Mouse (Mus musculus): Measurements from ENCODE around the gene 1700123O20Rik. TPM values are rescaled to one million over a fixed set of nuclear protein-coding genes. Genes with fewer than 3 reads are reported as not detected.
A peak's percentile ranks its signal among the peaks of the same experiment; 100 is the strongest.

1700123O20Rik gene
- polyA plus RNA-seq, 1 experiment from 2014 or later, result 90.2 TPM

DNA sequence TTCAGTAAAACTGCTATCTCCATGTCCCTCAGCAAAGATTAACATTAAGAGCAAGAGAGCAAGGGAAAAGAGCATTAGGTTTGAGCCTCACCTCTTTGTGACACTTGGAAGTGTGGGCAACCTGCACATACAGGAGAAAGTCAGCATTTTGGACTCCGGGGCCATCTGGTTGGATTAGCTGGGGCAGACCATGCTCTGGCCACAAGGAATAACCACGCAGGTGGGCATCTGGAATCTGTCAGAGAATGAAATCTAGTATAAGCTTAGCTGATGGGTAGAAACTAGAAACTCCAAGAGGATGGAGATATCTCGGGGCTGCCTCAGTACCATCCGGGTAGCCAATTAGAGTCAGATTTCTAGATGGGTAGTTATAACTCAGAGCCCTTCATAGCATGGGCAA lies 10.7 kb downstream of the 1700123O20Rik start:
- Histone ChIP-seq H3K4me1 (ENCODE audit: control insufficient read depth, insufficient read depth, low read length) (peaks cover 6% of the 10 kb centered on the region; the same call in 1 of the 2 replicates), H3K27me3 (replicated peaks; ENCODE audit: control insufficient read depth, insufficient read depth, low read length) (no peaks in the 10 kb centered on the region)
- 71% methylated on average over 4 of the region's 4 CpGs for WGBS

DNA sequence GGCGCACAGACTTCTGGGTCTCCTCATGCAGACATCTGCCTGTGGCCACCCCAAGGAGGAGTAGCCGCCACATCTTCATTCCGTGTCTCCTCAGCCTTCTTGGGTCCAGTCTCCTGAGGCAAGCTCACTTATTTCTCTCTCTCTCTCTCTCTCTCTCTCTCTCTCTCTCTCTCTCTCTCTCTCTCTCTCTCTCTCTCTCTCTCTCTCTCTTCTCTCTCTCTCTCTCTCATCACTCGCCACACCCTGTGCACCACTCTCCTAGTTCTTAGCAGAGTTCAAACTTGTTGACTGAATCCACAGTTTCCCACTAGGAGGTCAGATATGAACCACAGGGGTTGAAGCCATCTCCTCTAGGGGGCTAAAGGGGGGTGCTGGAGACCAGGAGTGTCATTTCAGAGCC lies 12.7 kb downstream of the 1700123O20Rik start, which contains the start of gene Gm29776:
Gene Gm29776 (minus strand): TSS at position 101 of the 400 bp plus-strand sequence.
- ATAC-seq, result no peak
- Histone ChIP-seq H3K36me3 (ENCODE audit: control insufficient read depth, insufficient read depth, low read length) (no peaks in the 10 kb centered on the region), H3K27ac (ENCODE audit: low read length) (no peak within 1 kb of the TSS), H3K4me1 (ENCODE audit: control insufficient read depth, insufficient read depth, low read length) (peaks cover 6% of the 10 kb centered on the region; the same call in 1 of the 2 replicates), H3K4me2 (ENCODE audit: low read depth, low read length) (no peak within 1 kb of the TSS), H3K9ac (ENCODE audit: low read depth, low read length) (no peak within 1 kb of the TSS), H3K27me3 (replicated peaks; ENCODE audit: control insufficient read depth, insufficient read depth, low read length) (no peaks in the 10 kb centered on the region), H3K9me3 (ENCODE audit: control insufficient read depth, low read length) (no peaks in the 10 kb centered on the region), H3K4me3 (ENCODE audit: low read length) (no peak within 1 kb of the TSS)
- WGBS, result 79% methylated on average over 4 of the region's 4 CpGs

More for the DNA sequence above, 10.7 kb downstream of the 1700123O20Rik start:
- H3K4me2 ChIP-seq (ENCODE audit: low read depth, low read length), result no peak overlapping the region
- no peak for ATAC-seq
- H3K36me3 ChIP-seq (ENCODE audit: control insufficient read depth, insufficient read depth, low read length), result 0 out of 2 replicates have a peak, but pooled peaks cover 2% of the 10 kb centered on the region
- H3K4me3 ChIP-seq (ENCODE audit: low read length), result no peak overlapping the region
- H3K9ac ChIP-seq (ENCODE audit: low read depth, low read length), result no peak overlapping the region
- no peaks in the 10 kb centered on the region for H3K9me3 ChIP-seq (ENCODE audit: control insufficient read depth, low read length)
- H3K27ac ChIP-seq (ENCODE audit: low read length), result no peak overlapping the region

DNA sequence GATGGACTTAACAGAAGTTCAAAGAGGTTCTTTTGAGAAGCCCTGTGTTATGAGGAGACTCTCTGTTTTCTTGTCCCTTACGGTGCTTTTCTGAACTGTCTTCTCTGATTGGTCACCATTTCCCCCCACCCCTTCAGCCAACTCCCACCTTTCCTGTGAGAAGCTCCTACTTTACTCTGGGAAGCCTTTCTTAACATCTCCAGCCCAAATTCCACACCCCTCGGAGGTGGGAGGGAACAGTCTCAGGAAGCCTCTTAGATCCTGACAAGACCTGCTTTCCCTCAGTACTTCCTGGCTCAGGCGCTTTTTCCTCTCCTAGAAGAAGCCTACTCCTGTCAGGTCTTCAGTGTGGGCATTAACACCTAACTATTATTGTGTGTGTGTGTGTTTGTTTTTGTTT lies 13.6 kb downstream of the 1700123O20Rik start:
- H3K27me3 ChIP-seq (replicated peaks; ENCODE audit: control insufficient read depth, insufficient read depth, low read length), result no peaks in the 10 kb centered on the region
- H3K36me3 ChIP-seq (ENCODE audit: control insufficient read depth, insufficient read depth, low read length), result no peaks in the 10 kb centered on the region
- no peak overlapping the region for H3K4me2 ChIP-seq (ENCODE audit: low read depth, low read length)
- H3K4me3 ChIP-seq (ENCODE audit: low read length), result no peak overlapping the region
- H3K9me3 ChIP-seq (ENCODE audit: control insufficient read depth, low read length), result no peaks in the 10 kb centered on the region
- 39% methylated on average over 3 of the region's 3 CpGs for whole genome bisulfite sequencing
- H3K4me1 ChIP-seq (ENCODE audit: control insufficient read depth, insufficient read depth, low read length), result peaks cover 6% of the 10 kb centered on the region; the same call in 1 of the 2 replicates
- H3K9ac ChIP-seq (ENCODE audit: low read depth, low read length), result no peak overlapping the region
- no peak for ATAC-seq
- H3K27ac ChIP-seq (ENCODE audit: low read length), result no peak overlapping the region

DNA sequence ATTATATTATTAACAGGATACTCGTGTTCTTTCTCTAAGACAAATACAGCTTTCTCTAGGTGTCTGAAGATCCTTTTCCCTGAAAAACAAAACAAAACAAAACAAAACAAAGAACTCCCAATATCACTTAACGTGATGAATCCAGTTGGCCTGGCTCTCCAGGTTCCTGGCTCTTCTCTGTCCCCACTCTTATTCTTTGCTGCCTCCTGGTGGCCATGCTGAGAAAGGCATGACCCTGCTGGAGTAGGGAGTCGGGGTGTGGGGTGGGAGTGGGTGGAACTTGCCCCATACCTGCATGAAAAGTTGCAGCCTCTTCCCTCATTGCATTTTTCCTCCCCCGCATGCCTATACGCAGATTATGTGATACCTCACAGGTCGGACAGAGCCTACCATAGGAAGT lies 15.3 kb downstream of the 1700123O20Rik start:
- H3K4me3 ChIP-seq (ENCODE audit: low read length), result no peak overlapping the region
- no peaks in the 10 kb centered on the region for H3K36me3 ChIP-seq (ENCODE audit: control insufficient read depth, insufficient read depth, low read length)
- H3K9ac ChIP-seq (ENCODE audit: low read depth, low read length), result no peak overlapping the region
- 4% methylated on average over 6 of the region's 6 CpGs for WGBS
- H3K9me3 ChIP-seq (ENCODE audit: control insufficient read depth, low read length), result no peaks in the 10 kb centered on the region
- H3K27me3 ChIP-seq (replicated peaks; ENCODE audit: control insufficient read depth, insufficient read depth, low read length), result no peaks in the 10 kb centered on the region; the same call in 1 of the 2 replicates
- no peak overlapping the region for H3K27ac ChIP-seq (ENCODE audit: low read length)
- ATAC-seq, result peak; percentile 60; the same call in 1 of the 2 replicates
- H3K4me2 ChIP-seq (ENCODE audit: low read depth, low read length), result 0 out of 2 replicates have a peak overlapping the region, but pooled peaks have one; percentile 25
- H3K4me1 ChIP-seq (ENCODE audit: control insufficient read depth, insufficient read depth, low read length), result peaks cover 7% of the 10 kb centered on the region; the same call in 1 of the 2 replicates

DNA sequence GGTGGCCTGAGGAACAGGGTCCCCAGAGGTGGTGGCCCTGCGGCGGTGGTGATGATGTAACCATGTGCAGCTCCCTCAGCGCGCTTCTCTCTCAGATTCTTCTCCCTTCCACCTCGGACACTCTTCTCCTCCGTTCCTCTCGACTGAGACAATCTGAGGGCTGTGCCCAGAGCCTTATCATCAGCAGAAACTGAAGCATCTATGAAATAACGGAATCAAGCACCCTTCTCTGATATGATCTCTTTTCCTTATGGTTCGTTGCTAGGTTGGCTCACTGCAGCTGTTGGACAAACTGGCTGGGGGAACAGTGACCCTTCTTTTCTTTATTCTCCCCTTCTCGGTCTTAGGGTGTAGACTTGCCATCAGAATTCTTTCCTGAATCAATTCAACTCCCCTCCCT lies 17.2 kb downstream of the 1700123O20Rik start:
- Histone ChIP-seq H3K36me3 (ENCODE audit: control insufficient read depth, insufficient read depth, low read length) (no peaks in the 10 kb centered on the region), H3K9ac (ENCODE audit: low read depth, low read length) (no peak overlapping the region), H3K27ac (ENCODE audit: low read length) (no peak overlapping the region), H3K4me1 (ENCODE audit: control insufficient read depth, insufficient read depth, low read length) (peaks cover 7% of the 10 kb centered on the region; the same call in 1 of the 2 replicates), H3K4me2 (ENCODE audit: low read depth, low read length) (no peak overlapping the region), H3K27me3 (replicated peaks; ENCODE audit: control insufficient read depth, insufficient read depth, low read length) (no peaks in the 10 kb centered on the region; the same call in 1 of the 2 replicates), H3K4me3 (ENCODE audit: low read length) (no peak overlapping the region), H3K9me3 (ENCODE audit: control insufficient read depth, low read length) (no peaks in the 10 kb centered on the region)
- no peak for ATAC-seq
- 66% methylated on average over 10 of the region's 10 CpGs for WGBS

DNA sequence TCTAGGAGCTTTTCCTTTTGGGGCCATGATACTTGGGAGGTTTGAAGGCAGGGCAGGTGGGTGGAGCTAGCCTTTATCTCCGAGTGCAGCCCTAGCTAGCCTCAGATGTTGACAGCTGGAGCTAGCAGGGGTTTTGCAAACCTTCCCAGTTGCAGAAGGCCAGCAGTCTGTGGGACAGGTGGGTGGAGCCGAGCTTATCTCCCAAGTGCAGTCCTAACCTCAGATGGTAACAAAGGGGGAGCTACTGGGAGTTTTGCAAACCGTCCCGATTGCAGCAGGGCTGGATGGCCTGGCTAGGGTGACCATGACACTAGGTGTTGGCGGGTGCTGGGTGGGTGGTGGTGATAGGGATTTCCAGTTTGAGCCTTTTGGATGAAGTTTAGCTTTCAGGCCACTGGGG lies 19.8 kb downstream of the 1700123O20Rik start:
- Histone ChIP-seq H3K4me1 (ENCODE audit: control insufficient read depth, insufficient read depth, low read length) (peaks cover 7% of the 10 kb centered on the region; the same call in 1 of the 2 replicates), H3K9ac (ENCODE audit: low read depth, low read length) (no peak overlapping the region), H3K4me3 (ENCODE audit: low read length) (no peak overlapping the region), H3K4me2 (ENCODE audit: low read depth, low read length) (no peak overlapping the region), H3K27me3 (replicated peaks; ENCODE audit: control insufficient read depth, insufficient read depth, low read length) (no peaks in the 10 kb centered on the region; the same call in 1 of the 2 replicates), H3K9me3 (ENCODE audit: control insufficient read depth, low read length) (no peaks in the 10 kb centered on the region), H3K36me3 (ENCODE audit: control insufficient read depth, insufficient read depth, low read length) (no peaks in the 10 kb centered on the region), H3K27ac (ENCODE audit: low read length) (no peak overlapping the region)
- peak; percentile 52 for ATAC-seq
- 35% methylated on average over 5 of the region's 5 CpGs for WGBS

DNA sequence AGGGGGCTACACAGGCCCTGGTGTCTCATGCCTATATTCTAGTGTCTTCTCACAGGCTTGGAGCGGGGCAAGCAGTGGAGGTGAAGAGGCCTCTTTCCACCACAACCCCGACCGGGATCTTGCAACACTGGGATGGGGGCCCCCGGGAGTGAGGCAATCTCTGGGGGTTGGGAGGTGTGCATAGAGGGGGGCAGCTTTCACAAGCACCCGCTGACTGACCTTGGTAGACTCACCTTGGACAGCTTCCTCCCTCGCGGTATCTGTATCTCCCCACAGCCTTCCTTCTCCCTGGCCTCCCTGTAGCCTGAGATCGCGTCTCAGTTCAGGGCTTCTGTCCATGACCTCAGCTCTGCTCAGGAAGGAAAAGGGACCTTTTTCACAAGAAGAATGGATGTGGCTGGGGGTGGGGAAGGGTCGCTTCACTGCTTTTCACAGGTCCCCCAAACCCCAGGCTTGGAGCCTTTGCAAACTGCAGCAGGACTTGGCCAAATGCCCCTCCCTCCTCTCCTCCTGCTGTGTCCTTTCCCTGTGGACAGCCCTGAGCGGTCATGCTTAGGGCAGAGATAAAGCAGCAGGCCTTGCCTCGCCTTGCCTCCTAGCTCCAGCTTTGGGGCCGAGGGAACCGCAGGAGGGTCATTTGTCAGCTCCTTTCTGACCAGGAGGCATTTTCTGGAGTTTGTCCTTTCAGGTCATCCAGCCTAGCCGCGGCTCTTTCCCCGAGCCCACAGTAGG lies 20.7 kb downstream of the 1700123O20Rik start:
- ATAC-seq, result peak; percentile 51
- peaks cover 7% of the 10 kb centered on the region; the same call in 1 of the 2 replicates for H3K4me1 ChIP-seq (ENCODE audit: control insufficient read depth, insufficient read depth, low read length)
- H3K9me3 ChIP-seq (ENCODE audit: control insufficient read depth, low read length), result no peaks in the 10 kb centered on the region
- WGBS, result 52% methylated on average over 17 of the region's 17 CpGs
- H3K27me3 ChIP-seq (replicated peaks; ENCODE audit: control insufficient read depth, insufficient read depth, low read length), result no peaks in the 10 kb centered on the region; the same call in 1 of the 2 replicates
- peak overlapping the region; percentile 44; the same call in 1 of the 2 replicates for H3K9ac ChIP-seq (ENCODE audit: low read depth, low read length)
- no peak overlapping the region for H3K4me3 ChIP-seq (ENCODE audit: low read length)
- H3K4me2 ChIP-seq (ENCODE audit: low read depth, low read length), result no peak overlapping the region
- H3K27ac ChIP-seq (ENCODE audit: low read length), result no peak overlapping the region
- H3K36me3 ChIP-seq (ENCODE audit: control insufficient read depth, insufficient read depth, low read length), result no peaks in the 10 kb centered on the region

DNA sequence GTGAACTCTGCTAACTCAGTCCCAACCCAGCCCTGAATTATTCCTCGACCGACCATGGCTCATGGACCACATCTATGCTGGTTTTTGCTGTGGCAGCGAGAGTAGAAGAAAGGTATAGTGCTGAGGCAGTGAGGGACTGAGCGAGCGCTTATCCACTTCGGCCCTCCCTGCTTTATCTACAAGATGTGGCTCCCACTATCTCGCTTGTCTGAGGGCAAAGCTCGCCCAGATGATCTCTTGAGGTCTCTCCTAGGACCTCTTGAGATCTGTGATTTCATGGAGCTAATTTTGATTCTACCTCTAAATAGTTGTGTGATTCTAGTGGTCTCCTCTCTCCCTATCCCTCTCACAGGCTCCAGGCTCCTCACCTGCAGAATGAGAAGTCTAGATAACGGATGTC lies 23.0 kb downstream of the 1700123O20Rik start:
- no peak overlapping the region for H3K4me3 ChIP-seq (ENCODE audit: low read length)
- WGBS, result 68% methylated on average over 9 of the region's 9 CpGs
- no peak for ATAC-seq
- H3K4me2 ChIP-seq (ENCODE audit: low read depth, low read length), result no peak overlapping the region
- no peak overlapping the region for H3K27ac ChIP-seq (ENCODE audit: low read length)
- H3K9ac ChIP-seq (ENCODE audit: low read depth, low read length), result no peak overlapping the region
- no peaks in the 10 kb centered on the region for H3K36me3 ChIP-seq (ENCODE audit: control insufficient read depth, insufficient read depth, low read length)
- H3K27me3 ChIP-seq (replicated peaks; ENCODE audit: control insufficient read depth, insufficient read depth, low read length), result no peaks in the 10 kb centered on the region; the same call in 1 of the 2 replicates
- peaks cover 9% of the 10 kb centered on the region; the same call in 1 of the 2 replicates for H3K4me1 ChIP-seq (ENCODE audit: control insufficient read depth, insufficient read depth, low read length)
- no peaks in the 10 kb centered on the region for H3K9me3 ChIP-seq (ENCODE audit: control insufficient read depth, low read length)

DNA sequence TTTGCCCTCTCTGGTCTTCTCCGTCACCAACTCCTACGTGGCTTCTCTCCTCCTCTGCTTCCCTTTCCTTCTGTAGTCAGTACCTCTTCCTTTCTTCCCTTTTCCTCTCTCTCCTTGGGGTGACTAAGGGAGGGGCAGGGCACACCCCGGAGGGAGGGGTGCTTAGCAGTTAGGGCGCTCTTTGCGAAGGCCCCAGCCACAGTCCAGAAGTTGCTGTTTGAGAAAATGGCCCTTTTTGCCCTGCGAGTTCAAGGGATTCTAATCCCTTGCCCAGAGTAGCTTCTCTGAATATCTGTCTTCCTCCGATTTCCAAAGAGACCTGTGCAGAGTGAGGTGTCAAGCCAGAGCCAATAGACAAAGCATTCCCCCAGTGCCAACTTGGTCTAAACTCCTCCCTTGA lies 26.1 kb downstream of the 1700123O20Rik start, which contains the start of gene Cebpe:
Gene Cebpe (minus strand): TSS at position 101 of the 400 bp plus-strand sequence.
- WGBS, result 78% methylated on average over 7 of the region's 7 CpGs
- no peak for ATAC-seq
- no peak within 1 kb of the TSS for H3K27ac ChIP-seq (ENCODE audit: low read length)

More for the DNA sequence above, 26.1 kb downstream of the 1700123O20Rik start, which contains the start of gene Cebpe:
- Histone ChIP-seq H3K9ac (ENCODE audit: low read depth, low read length) (no peak within 1 kb of the TSS), H3K36me3 (ENCODE audit: control insufficient read depth, insufficient read depth, low read length) (no peaks in the 10 kb centered on the region), H3K4me1 (ENCODE audit: control insufficient read depth, insufficient read depth, low read length) (peaks cover 7% of the 10 kb centered on the region), H3K4me2 (ENCODE audit: low read depth, low read length) (no peak within 1 kb of the TSS), H3K4me3 (ENCODE audit: low read length) (no peak within 1 kb of the TSS), H3K27me3 (replicated peaks; ENCODE audit: control insufficient read depth, insufficient read depth, low read length) (no peaks in the 10 kb centered on the region), H3K9me3 (ENCODE audit: control insufficient read depth, low read length) (no peaks in the 10 kb centered on the region)

All from intestine, embryonic 16.5 days (tissue).